Mouse (Mus musculus): ENCODE results near the gene Sez6l. TPM values are rescaled to one million over a fixed set of nuclear protein-coding genes. Genes with fewer than 3 reads are reported as not detected.

Gene Sez6l
- polyA plus RNA-seq, 1 experiment from 2014 or later = 22.1 TPM

DNA sequence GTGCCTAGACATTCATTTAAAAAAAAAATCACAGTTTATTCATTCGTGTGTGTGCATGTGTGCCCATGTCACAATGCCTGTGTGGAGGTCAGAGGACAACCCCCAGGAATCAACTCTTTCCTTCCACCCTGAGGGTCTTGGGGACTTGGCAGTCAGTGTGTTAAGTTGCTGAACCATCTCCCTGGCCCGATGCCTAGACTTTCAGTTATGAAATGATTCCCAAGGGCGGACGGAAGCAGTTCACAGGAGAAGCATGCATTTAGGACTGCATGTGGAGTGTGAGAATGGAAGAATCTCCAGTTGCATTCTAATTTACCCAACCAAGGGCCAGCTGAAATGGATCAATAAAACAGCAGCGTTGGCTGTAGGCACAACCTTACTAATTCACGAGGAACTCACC lies 110.7 kb downstream of the Sez6l start:
- no peaks in the 10 kb centered on the region for H3K9me3 ChIP-seq (replicated peaks; ENCODE audit: control insufficient read depth, low read length)
- no peak overlapping the region for H3K4me3 ChIP-seq (ENCODE audit: low read depth, low read length)
- peak overlapping the region; percentile 23; the same call in 1 of the 2 replicates for H3K27ac ChIP-seq (ENCODE audit: low read depth, low read length)
- H3K27me3 ChIP-seq (replicated peaks; ENCODE audit: control insufficient read depth, insufficient read depth, low read length) = no peaks in the 10 kb centered on the region
- DNase-seq (ENCODE audit: low spot score) (peak; percentile 39), ATAC-seq (no peak)
- no peak overlapping the region for H3K9ac ChIP-seq (ENCODE audit: low read length)
- WGBS = 68% methylated on average over 6 of the region's 6 CpGs
- H3K36me3 ChIP-seq (ENCODE audit: control insufficient read depth, insufficient read depth, low read length) = peaks cover 17% of the 10 kb centered on the region; the same call in 1 of the 2 replicates
- no peaks in the 10 kb centered on the region for H3K4me1 ChIP-seq (ENCODE audit: control insufficient read depth, insufficient read depth, low read length)
- no peak overlapping the region for H3K4me2 ChIP-seq (ENCODE audit: low read length)

DNA sequence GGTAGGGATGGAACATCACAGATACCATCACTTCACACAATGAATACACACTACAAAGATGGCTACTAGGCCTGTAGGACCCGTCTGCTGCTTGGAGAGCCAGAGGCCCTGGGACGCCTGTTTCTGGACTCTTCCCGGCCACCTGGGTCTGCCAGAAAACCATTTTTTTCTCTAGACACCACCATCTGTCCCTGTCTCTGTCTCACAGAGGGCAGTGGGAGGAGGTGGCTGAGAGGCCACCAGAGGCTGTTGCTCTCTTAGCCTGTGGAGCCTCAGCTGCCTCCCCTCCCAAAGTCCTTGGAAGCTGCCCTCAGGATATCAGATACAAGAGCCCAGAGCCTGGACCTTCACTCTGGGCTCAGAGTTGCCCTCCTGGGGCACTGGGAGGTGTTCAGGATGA lies 117.1 kb downstream of the Sez6l start:
- no peak overlapping the region for H3K9ac ChIP-seq (ENCODE audit: low read length)
- no peak for ATAC-seq
- no peaks in the 10 kb centered on the region for H3K4me1 ChIP-seq (ENCODE audit: control insufficient read depth, insufficient read depth, low read length)
- no peaks in the 10 kb centered on the region for H3K27me3 ChIP-seq (replicated peaks; ENCODE audit: control insufficient read depth, insufficient read depth, low read length)
- H3K4me2 ChIP-seq (ENCODE audit: low read length) = no peak overlapping the region
- peaks cover 22% of the 10 kb centered on the region for H3K36me3 ChIP-seq (ENCODE audit: control insufficient read depth, insufficient read depth, low read length)
- H3K9me3 ChIP-seq (replicated peaks; ENCODE audit: control insufficient read depth, low read length) = no peaks in the 10 kb centered on the region
- no peak for DNase-seq (ENCODE audit: low spot score)
- WGBS = 71% methylated on average over 3 of the region's 3 CpGs
- H3K4me3 ChIP-seq (ENCODE audit: low read depth, low read length) = no peak overlapping the region
- H3K27ac ChIP-seq (ENCODE audit: low read depth, low read length) = no peak overlapping the region

DNA sequence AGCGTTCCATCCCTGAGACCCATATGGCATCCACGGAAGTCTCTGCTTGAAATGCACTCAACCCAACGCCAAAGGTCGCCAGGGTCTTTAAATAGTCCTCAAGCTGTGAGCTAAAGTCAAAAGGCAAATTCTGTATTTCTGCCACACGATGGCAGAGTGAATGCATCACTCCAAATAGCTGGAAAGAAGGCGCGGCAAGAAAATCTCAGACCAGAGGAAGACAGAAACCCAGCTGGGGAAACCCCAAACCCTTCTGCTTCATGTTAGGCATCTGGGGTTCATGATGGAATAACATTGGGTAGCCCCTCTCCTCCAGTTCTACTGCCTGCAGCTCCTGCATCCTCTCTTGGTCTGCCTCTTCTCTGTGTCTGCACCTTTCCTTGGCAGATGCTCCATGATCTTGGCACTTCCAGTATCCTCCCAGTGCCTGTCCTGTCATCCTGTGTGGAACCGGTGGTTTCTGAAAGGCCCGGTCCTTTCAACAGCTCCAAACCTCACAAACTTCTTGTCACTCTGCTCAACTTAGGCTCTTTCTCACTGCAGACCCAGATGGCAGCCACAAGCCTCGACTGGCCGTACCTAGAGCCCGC lies 121.9 kb downstream of the Sez6l start:
- ATAC-seq = no peak
- no peak overlapping the region for H3K4me2 ChIP-seq (ENCODE audit: low read length)
- H3K4me1 ChIP-seq (ENCODE audit: control insufficient read depth, insufficient read depth, low read length) = no peaks in the 10 kb centered on the region
- no peak overlapping the region for H3K9ac ChIP-seq (ENCODE audit: low read length)
- WGBS = 76% methylated on average over 12 of the region's 12 CpGs
- no peaks in the 10 kb centered on the region for H3K27me3 ChIP-seq (replicated peaks; ENCODE audit: control insufficient read depth, insufficient read depth, low read length)
- no peak overlapping the region for H3K4me3 ChIP-seq (ENCODE audit: low read depth, low read length)
- peaks cover 12% of the 10 kb centered on the region for H3K36me3 ChIP-seq (ENCODE audit: control insufficient read depth, insufficient read depth, low read length)
- no peaks in the 10 kb centered on the region for H3K9me3 ChIP-seq (replicated peaks; ENCODE audit: control insufficient read depth, low read length)
- H3K27ac ChIP-seq (ENCODE audit: low read depth, low read length) = no peak overlapping the region
- peak; percentile 53 for DNase-seq (ENCODE audit: low spot score)

DNA sequence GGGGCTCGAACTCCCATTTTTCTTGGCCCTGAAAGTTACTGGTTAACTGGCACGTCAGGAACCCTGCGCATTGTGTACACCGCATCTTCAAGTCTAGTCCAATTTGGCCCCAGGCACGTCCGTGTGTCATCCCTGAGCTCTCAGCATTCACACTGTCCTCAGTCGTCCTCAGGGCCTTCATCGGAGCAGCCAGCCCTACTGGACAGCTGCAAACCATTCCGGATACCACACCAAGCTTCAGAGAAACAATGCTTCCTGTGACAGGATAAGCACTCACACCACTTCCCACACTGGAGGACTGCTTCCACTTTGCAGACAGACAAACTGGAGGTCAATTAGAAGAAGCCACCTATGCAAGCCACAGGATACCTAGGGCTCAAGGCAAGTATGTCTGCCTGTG lies 123.9 kb downstream of the Sez6l start:
- DNase-seq (ENCODE audit: low spot score) = no peak

DNA sequence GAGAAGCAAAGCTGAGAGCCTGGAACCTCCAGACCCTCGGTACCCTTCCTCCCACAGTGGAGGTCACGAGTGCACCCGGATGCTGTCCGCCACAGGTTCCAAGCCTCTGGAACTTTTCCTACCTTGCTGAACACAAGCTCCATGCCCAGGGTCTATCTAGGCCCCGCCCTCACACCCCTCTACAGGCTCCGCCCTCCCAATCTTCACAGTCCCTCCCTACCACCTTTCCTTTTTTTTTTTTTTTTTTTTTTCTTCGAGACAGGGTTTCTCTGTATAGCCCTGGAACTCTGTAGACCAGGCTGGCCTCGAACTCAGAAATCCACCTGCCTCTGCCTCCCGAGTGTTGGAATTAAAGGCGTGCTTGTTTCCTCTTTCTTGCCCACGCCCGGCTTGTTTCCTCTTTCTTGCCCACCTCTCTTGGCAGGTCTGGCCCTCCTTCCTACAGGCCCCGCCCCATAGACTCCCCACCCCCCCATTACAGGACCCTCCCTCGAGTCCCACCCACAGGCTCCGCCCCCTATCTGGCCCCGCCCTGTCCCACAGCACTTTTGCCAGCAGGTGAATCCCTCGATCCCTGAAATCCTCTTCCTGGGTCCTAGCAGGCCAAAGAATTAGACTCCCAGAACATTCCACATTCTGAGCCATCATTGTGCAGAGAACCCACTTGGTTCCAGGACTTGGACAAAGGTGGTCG lies 128.1 kb downstream of the Sez6l start, which contains the start of gene Gm6588:
Gm6588 (plus strand) TSS at position 680 of the 694 bp plus-strand sequence.
- Histone ChIP-seq H3K4me1 (ENCODE audit: control insufficient read depth, insufficient read depth, low read length) (no peaks in the 10 kb centered on the region), H3K4me3 (ENCODE audit: low read depth, low read length) (no peak within 1 kb of the TSS), H3K36me3 (ENCODE audit: control insufficient read depth, insufficient read depth, low read length) (peaks cover 6% of the 10 kb centered on the region; the same call in 1 of the 2 replicates), H3K27me3 (replicated peaks; ENCODE audit: control insufficient read depth, insufficient read depth, low read length) (no peaks in the 10 kb centered on the region), H3K9me3 (replicated peaks; ENCODE audit: control insufficient read depth, low read length) (no peaks in the 10 kb centered on the region), H3K27ac (ENCODE audit: low read depth, low read length) (no peak within 1 kb of the TSS), H3K4me2 (ENCODE audit: low read length) (no peak within 1 kb of the TSS), H3K9ac (ENCODE audit: low read length) (no peak within 1 kb of the TSS)
- DNase-seq (ENCODE audit: low spot score) = no peak
- no peak for ATAC-seq
- 74% methylated on average over 16 of the region's 18 CpGs for WGBS

More for the DNA sequence above, 123.9 kb downstream of the Sez6l start:
- Histone ChIP-seq H3K9me3 (replicated peaks; ENCODE audit: control insufficient read depth, low read length) (no peaks in the 10 kb centered on the region), H3K27ac (ENCODE audit: low read depth, low read length) (no peak overlapping the region), H3K27me3 (replicated peaks; ENCODE audit: control insufficient read depth, insufficient read depth, low read length) (no peaks in the 10 kb centered on the region), H3K36me3 (ENCODE audit: control insufficient read depth, insufficient read depth, low read length) (peaks cover 12% of the 10 kb centered on the region), H3K4me3 (ENCODE audit: low read depth, low read length) (no peak overlapping the region), H3K9ac (ENCODE audit: low read length) (no peak overlapping the region), H3K4me1 (ENCODE audit: control insufficient read depth, insufficient read depth, low read length) (no peaks in the 10 kb centered on the region), H3K4me2 (ENCODE audit: low read length) (no peak overlapping the region)
- 83% methylated on average over 9 of the region's 9 CpGs for WGBS
- ATAC-seq = no peak

DNA sequence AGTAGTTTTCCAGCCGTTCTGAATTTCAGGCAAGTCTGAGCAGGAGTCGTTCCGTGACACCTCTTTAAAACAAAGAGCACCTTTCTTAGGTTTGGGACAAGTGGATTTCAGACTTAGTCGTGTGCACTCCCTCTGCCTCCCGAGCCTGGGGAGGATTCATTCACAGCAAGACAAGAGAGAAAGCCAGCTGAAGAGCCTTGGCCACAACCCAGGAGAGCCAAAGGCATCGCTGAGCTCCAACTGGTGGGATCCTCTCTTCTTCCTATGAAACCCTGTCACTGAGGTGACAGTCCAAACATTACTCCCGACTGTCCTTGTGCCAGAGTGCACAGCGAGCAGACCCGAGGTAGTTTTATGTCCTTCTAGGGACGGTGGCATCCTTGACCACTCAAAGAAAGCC lies 138.4 kb downstream of the Sez6l start:
- no peaks in the 10 kb centered on the region for H3K4me1 ChIP-seq (ENCODE audit: control insufficient read depth, insufficient read depth, low read length)
- H3K9me3 ChIP-seq (replicated peaks; ENCODE audit: control insufficient read depth, low read length) = no peaks in the 10 kb centered on the region
- H3K36me3 ChIP-seq (ENCODE audit: control insufficient read depth, insufficient read depth, low read length) = no peaks in the 10 kb centered on the region
- DNase-seq (ENCODE audit: low spot score) = no peak
- WGBS = 47% methylated on average over 10 of the region's 10 CpGs
- ATAC-seq = no peak
- no peak overlapping the region for H3K9ac ChIP-seq (ENCODE audit: low read length)
- H3K27me3 ChIP-seq (replicated peaks; ENCODE audit: control insufficient read depth, insufficient read depth, low read length) = no peaks in the 10 kb centered on the region
- no peak overlapping the region for H3K4me3 ChIP-seq (ENCODE audit: low read depth, low read length)
- H3K4me2 ChIP-seq (ENCODE audit: low read length) = no peak overlapping the region
- no peak overlapping the region for H3K27ac ChIP-seq (ENCODE audit: low read depth, low read length)

DNA sequence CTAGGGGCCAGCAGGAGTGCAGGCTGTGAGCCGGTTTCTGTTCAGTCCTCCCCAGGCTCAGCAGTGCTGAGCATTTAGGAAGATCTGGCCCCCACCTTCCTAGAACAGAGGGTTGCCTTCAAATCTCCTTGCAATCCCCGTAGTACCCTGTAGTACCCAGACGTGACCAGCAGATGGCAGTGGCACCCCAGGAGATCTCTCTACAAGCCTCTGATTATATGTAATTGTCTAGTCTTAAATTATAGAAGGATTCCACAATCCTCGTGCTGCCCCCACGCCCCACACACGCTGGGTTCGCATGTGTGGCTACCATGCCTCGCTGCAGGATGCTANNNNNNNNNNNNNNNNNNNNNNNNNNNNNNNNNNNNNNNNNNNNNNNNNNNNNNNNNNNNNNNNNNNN lies 144.0 kb downstream of the Sez6l start:
- ATAC-seq = peak; percentile 62
- no peak overlapping the region for H3K4me3 ChIP-seq (ENCODE audit: low read depth, low read length)
- DNase-seq (ENCODE audit: low spot score) = peak; percentile 82
- H3K9me3 ChIP-seq (replicated peaks; ENCODE audit: control insufficient read depth, low read length) = no peaks in the 10 kb centered on the region
- 2% methylated on average over 8 of the region's 8 CpGs for WGBS
- 0 out of 2 replicates have a peak, but pooled peaks cover 4% of the 10 kb centered on the region for H3K36me3 ChIP-seq (ENCODE audit: control insufficient read depth, insufficient read depth, low read length)
- no peak overlapping the region for H3K9ac ChIP-seq (ENCODE audit: low read length)
- no peaks in the 10 kb centered on the region for H3K27me3 ChIP-seq (replicated peaks; ENCODE audit: control insufficient read depth, insufficient read depth, low read length)
- no peaks in the 10 kb centered on the region; the same call in 1 of the 2 replicates for H3K4me1 ChIP-seq (ENCODE audit: control insufficient read depth, insufficient read depth, low read length)
- H3K4me2 ChIP-seq (ENCODE audit: low read length) = no peak overlapping the region
- no peak overlapping the region for H3K27ac ChIP-seq (ENCODE audit: low read depth, low read length)

DNA sequence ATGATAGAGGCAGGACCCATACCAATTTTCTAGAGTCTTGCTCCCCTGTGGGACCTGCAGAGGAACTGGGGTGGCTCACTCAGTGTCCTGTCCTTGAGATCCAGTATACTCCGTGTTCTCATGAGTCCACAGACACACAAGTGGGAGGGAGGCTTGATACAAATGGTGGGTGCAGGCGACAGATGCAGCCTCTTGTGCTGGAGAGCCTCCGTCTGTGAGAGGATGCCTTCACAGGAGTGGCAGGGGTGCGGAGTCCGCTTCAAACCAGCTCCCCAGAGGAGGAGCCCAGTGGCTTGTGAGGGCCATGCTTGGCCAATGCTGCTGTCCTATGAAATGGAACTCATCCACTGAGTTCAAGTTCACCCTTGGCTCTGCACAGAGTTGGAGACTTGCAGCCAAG lies 145.0 kb downstream of the Sez6l start:
- H3K9ac ChIP-seq (ENCODE audit: low read length) = no peak overlapping the region

More for the DNA sequence above, 145.0 kb downstream of the Sez6l start:
- Histone ChIP-seq H3K36me3 (ENCODE audit: control insufficient read depth, insufficient read depth, low read length) (0 out of 2 replicates have a peak, but pooled peaks cover 4% of the 10 kb centered on the region), H3K27ac (ENCODE audit: low read depth, low read length) (no peak overlapping the region), H3K4me1 (ENCODE audit: control insufficient read depth, insufficient read depth, low read length) (no peaks in the 10 kb centered on the region; the same call in 1 of the 2 replicates), H3K4me3 (ENCODE audit: low read depth, low read length) (no peak overlapping the region), H3K9me3 (replicated peaks; ENCODE audit: control insufficient read depth, low read length) (no peaks in the 10 kb centered on the region), H3K27me3 (replicated peaks; ENCODE audit: control insufficient read depth, insufficient read depth, low read length) (no peaks in the 10 kb centered on the region), H3K4me2 (ENCODE audit: low read length) (no peak overlapping the region)
- DNase-seq (ENCODE audit: low spot score) (no peak), ATAC-seq (no peak)
- WGBS = 61% methylated on average over 5 of the region's 5 CpGs
